9 mouse cellular contexts compared by ENCODE assay signal in the genomic region with DNA sequence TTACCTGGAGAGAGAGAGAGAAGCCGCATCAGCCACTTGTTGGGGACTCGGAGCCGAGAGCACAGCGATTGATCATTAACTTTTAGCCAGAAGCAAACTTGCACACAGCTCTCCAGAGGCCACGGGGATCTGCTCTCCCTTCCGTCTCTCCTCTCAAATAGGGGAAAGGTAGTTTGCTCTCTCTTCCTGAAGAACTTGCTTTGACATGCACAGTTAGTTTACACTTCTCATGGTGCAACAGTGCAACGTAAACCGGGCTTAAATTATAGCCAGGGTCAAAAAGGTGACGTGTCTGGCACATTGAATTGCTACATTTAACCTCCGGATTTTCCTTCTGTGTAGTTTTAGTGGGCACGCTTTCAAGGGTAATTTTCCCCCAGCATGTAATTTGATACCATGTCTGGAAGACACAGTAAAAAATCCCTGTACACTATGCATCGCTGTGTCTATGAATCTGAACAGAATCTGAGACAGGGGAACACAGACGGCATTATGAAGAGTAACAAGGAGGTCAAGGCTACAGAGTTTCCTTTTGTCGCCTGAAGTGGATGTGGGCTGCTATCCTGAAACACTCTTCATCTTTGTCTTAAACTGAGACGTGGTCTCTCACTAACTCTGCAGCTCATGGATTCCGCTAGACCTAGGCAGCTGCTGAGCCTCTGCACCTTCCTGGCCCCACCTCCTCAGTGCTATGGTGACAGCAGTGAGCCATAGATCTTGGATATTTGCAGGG.
A peak's percentile ranks its signal among the peaks of the same experiment; 100 is the strongest.
DNase-seq lines count a peak whose midpoint lies in the region; ATAC-seq and TF ChIP-seq lines count a peak whose summit lies in the region.
"Had no signal": no experiment of that assay in that cellular context is flagged by ENCODE, and none has a peak within 500 bp of the region (broad histone marks: within the 10 kb centered on the region; RNA-seq: fewer than 3 reads in every experiment).

No protein-coding gene starts in this region.

- 0 out of 2 replicates have a peak overlapping the region, but pooled peaks have one; percentile 17 for H3K27ac ChIP-seq in neural tube, embryonic 11.5 days (ENCODE audit: low read depth, low read length)

- H3K9ac ChIP-seq in neural tube, embryonic 11.5 days (ENCODE audit: low read length) = no peak overlapping the region

- no peak for TF ChIP-seq CTCF in lung, adult 2 months (IDR thresholded peaks at IDR 0.05; ENCODE audit: insufficient read depth, low read length)

- WGBS in lung, adult 2 months = 24% methylated on average over 16 of the region's 16 CpGs
- 33% methylated on average over 16 of the region's 16 CpGs for WGBS in neural tube, embryonic 11.5 days

- H3K36me3 ChIP-seq in neural tube, embryonic 11.5 days (ENCODE audit: control insufficient read depth, insufficient read depth, low read length) = no peaks in the 10 kb centered on the region

- peak overlapping the region; percentile 42 for H3K4me3 ChIP-seq in lung, adult 2 months (replicated peaks; ENCODE audit: extremely low read depth, low read depth, low read length)
- H3K4me3 ChIP-seq in neural tube, embryonic 11.5 days (ENCODE audit: low read depth, low read length) = no peak overlapping the region

- DNase-seq in lung, adult 2 months = no peak
- no peak for DNase-seq in lung, postnatal 25 days (ENCODE audit: low spot score)
- DNase-seq in forelimb bud, embryonic 11.5 days (ENCODE audit: low read depth, low spot score) = peak; percentile 79
- peak; percentile 43 for DNase-seq in kidney, postnatal 14 days
- peak; percentile 23 for DNase-seq in neural tube, embryonic 11.5 days (ENCODE audit: low spot score)
- DNase-seq in cerebellum, adult 9-11 months = no peak
- DNase-seq in natural killer cell, adult 2 months (ENCODE audit: low spot score in 2 of 2) = no peak
- DNase-seq: retina, postnatal 1 day had no signal

- no peaks in the 10 kb centered on the region for H3K27me3 ChIP-seq in neural tube, embryonic 11.5 days (ENCODE audit: control insufficient read depth, insufficient read depth, low read length)

- no peaks in the 10 kb centered on the region for H3K9me3 ChIP-seq in neural tube, embryonic 11.5 days (ENCODE audit: control insufficient read depth, low read length)

- no peaks in the 10 kb centered on the region; the same call in none of the 2 replicates for H3K4me1 ChIP-seq in lung, adult 2 months (ENCODE audit: control insufficient read depth, insufficient read depth, low read length)
- H3K4me1 ChIP-seq in neural tube, embryonic 11.5 days (ENCODE audit: control insufficient read depth, insufficient read depth, low read length) = no peaks in the 10 kb centered on the region; the same call in none of the 2 replicates

- peak; percentile 54 for ATAC-seq in neural tube, embryonic 11.5 days (ENCODE audit: insufficient read depth, low FRiP score, low TSS enrichment)
- ATAC-seq in cerebellum, adult (ENCODE audit: insufficient number of reproducible peaks, low FRiP score, low TSS enrichment) = no peak

- H3K4me2 ChIP-seq in neural tube, embryonic 11.5 days (ENCODE audit: low read depth) = peak overlapping the region; percentile 17

- no peak for TF ChIP-seq POLR2A in lung, adult 2 months (IDR thresholded peaks at IDR 0.05; ENCODE audit: borderline replicate concordance, extremely low read depth, low read depth, low read length)

Comparison
In these comparisons a context has a peak if more than half of its experiments do, and no peak if none do; other contexts are left out.
1. DNase-seq: peak in forelimb bud, embryonic 11.5 days (single experiment), kidney, postnatal 14 days (single experiment) and neural tube, embryonic 11.5 days (single experiment); none in lung, adult 2 months (single experiment), lung, postnatal 25 days (single experiment), cerebellum, adult 9-11 months (single experiment) and natural killer cell, adult 2 months (0 of 2).